Mouse (Mus musculus) kidney, embryonic 14.5 days (tissue): ENCODE results near the gene Got1. TPM values are rescaled to one million over a fixed set of nuclear protein-coding genes. Genes with fewer than 3 reads are reported as not detected.

Experiments
- ATAC-seq: fragments of 200-750 bp; cut with Nextera tagmentation; 2 replicates; pipeline ENCODE4 v1.8.0; 2017; ENCODE audit warnings: moderate number of reproducible peaks, mild to moderate bottlenecking, moderate TSS enrichment, moderate library complexity; ENCODE audit not compliant: low FRiP score, low TSS enrichment
- H3K27ac ChIP-seq: fragments of 300-500 bp; sonication (generic); 2 replicates; pipeline ENCODE4 v1.5.1; 2014; ENCODE audit warnings: low read depth, mild to moderate bottlenecking, low read length, moderate library complexity, mixed read lengths
- H3K27me3 ChIP-seq: fragments of 300-500 bp; sonication (generic); 2 replicates; pipeline ENCODE4 v1.6.1; 2014; ENCODE audit warnings: mild to moderate bottlenecking, low read length; ENCODE audit not compliant: control insufficient read depth, insufficient read depth
- H3K36me3 ChIP-seq: fragments of 300-500 bp; sonication (generic); 2 replicates; pipeline ENCODE4 v1.6.1; 2014; ENCODE audit warnings: low read length, mixed read lengths; ENCODE audit not compliant: control insufficient read depth, insufficient read depth
- H3K4me1 ChIP-seq: fragments of 300-500 bp; sonication (generic); 2 replicates; pipeline ENCODE4 v1.6.1; 2014; ENCODE audit warnings: low read length, mixed read lengths; ENCODE audit not compliant: control insufficient read depth, insufficient read depth
- H3K4me2 ChIP-seq: fragments of 300-500 bp; sonication (generic); replicated peaks from 2 replicates; pipeline ENCODE4 v1.6.1; 2014; ENCODE audit warnings: low read depth, mild to moderate bottlenecking, low read length
- H3K4me3 ChIP-seq: fragments of 300-500 bp; sonication (generic); 2 replicates; pipeline ENCODE4 v1.5.1; 2014; ENCODE audit warnings: mild to moderate bottlenecking, low read length
- H3K9ac ChIP-seq: fragments of 300-500 bp; sonication (generic); 2 replicates; pipeline ENCODE4 v1.6.1; 2014; ENCODE audit warnings: low read depth, mild to moderate bottlenecking, low read length, moderate library complexity
- H3K9me3 ChIP-seq: fragments of 300-500 bp; sonication (generic); 2 replicates; pipeline ENCODE4 v1.6.1; 2016; ENCODE audit warnings: low read length; ENCODE audit not compliant: control insufficient read depth
- WGBS: fragments of 180-500 bp; shearing (Covaris S2); extraction: QIAGEN DNeasy Blood & Tissue Kit; methylation state at CpG from one replicate; pipeline ENCODE4 v1.1.7; 2014; 5-methylcytosine and 5-hydroxymethylcytosine counted together
- polyA plus RNA-seq: library from polyadenylated mRNA; unstranded; fragments of >200 nt; fragmentation: Nextera tagmentation; extraction: Ambion mirVana; gene quantifications from 2 replicates; pipeline ENCODE4 v1.2.1, GENCODE M21; 2014

The Got1 gene
- polyA plus RNA-seq, 1 experiment from 2014 or later, result 43.4 TPM

DNA sequence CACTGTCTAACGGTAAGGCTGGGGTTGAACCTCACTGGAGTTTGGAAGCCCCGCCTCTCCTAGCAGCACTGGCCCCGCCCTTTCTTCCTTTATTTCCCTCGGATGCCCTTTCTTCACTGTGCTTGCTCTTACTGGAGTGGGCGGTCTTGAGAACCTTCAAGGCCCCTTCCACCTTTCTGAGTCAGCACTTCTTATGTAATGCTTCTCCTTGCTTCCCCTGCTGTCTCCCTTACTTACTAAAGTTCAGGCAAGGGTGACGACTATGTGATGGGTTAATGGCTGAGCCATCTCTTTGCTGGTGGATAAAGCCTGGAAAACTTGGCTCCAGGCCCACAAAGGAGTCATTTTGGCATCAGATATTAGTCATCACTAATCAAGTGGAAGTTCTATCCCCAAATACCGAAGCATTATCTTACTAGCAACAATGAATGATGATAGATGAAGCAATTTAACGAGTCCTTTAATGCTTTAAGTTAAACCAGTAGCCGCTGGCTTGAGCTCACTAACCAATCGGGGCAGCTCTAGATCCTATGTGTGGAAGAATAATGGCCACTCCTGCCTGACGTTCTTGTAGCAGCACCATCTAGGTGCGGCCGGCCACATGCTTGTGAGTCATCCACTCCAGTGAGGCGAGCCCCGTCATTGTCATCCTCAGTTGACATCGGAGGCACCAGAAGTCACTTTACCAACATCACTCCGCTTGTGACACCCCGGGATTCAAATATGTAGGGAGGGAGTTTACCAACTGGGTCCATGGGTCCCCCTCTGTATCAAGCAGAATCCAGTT is 26.5 kb upstream of the Got1 start:
- no peak overlapping the region for H3K4me3 ChIP-seq
- H3K9ac ChIP-seq, result no peak overlapping the region
- H3K36me3 ChIP-seq, result no peaks in the 10 kb centered on the region
- no peak for ATAC-seq
- no peak overlapping the region for H3K4me2 ChIP-seq
- no peaks in the 10 kb centered on the region for H3K9me3 ChIP-seq
- WGBS, result 86% methylated on average over 18 of the region's 18 CpGs
- peaks cover 11% of the 10 kb centered on the region for H3K4me1 ChIP-seq
- no peak overlapping the region for H3K27ac ChIP-seq
- peaks cover 9% of the 10 kb centered on the region for H3K27me3 ChIP-seq

DNA sequence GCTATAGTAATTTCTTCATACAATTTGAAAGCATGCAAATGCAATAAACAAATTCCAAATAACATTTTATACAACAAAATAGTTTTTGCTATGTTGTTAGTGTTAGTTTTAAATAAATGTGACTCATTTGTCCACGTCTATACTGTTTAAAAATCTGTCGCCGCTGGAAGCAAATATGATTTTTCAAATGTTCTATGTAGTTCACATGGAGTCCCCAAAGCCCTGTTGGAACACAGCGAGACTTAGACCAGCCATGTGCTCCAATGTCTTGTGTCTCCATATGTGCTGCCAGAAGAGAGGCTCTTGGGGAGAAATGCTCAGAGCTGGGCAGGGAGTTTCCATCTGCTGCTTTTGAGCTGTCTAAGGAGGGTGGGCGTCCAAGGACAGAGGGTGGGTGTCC is 23.7 kb upstream of the Got1 start:
- no peaks in the 10 kb centered on the region for H3K9me3 ChIP-seq
- no peak overlapping the region for H3K4me2 ChIP-seq
- peaks cover 11% of the 10 kb centered on the region for H3K4me1 ChIP-seq
- H3K9ac ChIP-seq, result no peak overlapping the region
- no peak overlapping the region for H3K27ac ChIP-seq
- WGBS, result 93% methylated on average over 5 of the region's 5 CpGs
- no peaks in the 10 kb centered on the region for H3K36me3 ChIP-seq
- peaks cover 12% of the 10 kb centered on the region for H3K27me3 ChIP-seq
- no peak for ATAC-seq
- H3K4me3 ChIP-seq, result no peak overlapping the region

DNA sequence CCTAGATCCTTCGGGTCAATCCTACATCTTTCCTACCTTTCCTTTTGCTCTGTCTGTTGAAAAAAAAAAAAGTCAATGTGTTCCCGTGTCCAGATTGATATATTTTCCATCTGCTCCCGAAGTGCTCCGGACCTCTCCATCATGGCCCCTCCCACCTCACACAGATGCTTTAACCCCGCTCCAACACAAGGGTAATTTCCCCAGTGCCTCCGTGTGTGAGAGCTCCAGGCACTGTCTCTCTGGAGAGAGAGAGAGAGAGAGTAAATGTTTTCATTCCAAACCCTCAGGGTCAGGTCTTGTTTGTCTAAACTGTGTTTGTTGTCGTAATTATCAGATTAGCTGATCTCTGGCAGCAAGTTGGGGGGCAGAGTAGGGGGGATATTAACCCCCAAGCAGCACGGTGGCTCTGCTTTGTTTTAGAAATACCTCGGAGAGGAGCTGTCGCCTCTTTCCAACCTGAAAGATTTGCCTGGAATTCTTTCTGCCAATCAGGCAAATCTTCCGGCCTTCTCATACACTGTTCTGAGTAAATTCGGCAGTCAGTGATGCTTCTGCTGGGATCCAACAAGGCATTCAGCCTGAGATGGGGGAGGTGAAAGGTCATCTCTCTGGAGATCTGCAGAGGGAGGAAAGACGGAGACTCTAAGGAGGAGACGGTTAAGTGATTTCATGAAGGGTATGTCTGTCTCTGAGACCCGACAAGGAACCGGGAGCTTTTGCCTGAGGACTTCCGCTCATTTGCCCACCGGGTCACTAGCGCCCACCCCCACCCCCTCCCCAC is 22.1 kb upstream of the Got1 start:
- Histone ChIP-seq H3K27me3 (peaks cover 12% of the 10 kb centered on the region), H3K9me3 (no peaks in the 10 kb centered on the region), H3K9ac (no peak overlapping the region)

DNA sequence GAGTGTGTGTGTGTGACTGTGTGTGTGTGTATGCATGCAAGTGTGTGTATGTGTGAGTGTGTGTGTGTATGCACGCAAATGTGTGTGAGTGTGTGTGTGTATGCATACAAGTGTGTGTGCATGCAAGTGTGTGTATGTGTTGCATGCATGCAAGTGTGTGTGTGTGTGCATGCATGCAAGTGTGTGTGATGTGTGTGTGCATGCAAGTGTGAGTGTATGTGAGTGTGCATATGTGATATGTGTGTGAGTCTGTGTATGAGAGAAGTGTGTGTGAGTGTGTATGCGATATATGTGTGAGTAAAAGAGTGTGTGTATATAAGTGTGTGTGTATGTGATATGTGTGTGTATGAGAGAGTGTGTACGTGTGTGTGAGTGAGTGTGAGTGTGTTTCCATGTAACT is 11.0 kb upstream of the Got1 start:
- Histone ChIP-seq H3K9ac (no peak overlapping the region), H3K4me3 (no peak overlapping the region), H3K27ac (no peak overlapping the region), H3K4me2 (no peak overlapping the region), H3K9me3 (no peaks in the 10 kb centered on the region), H3K27me3 (0 out of 2 replicates have a peak, but pooled peaks cover 3% of the 10 kb centered on the region), H3K4me1 (no peaks in the 10 kb centered on the region), H3K36me3 (no peaks in the 10 kb centered on the region)
- no peak for ATAC-seq
- 92% methylated on average over 3 of the region's 3 CpGs for WGBS

More for the DNA sequence above, 22.1 kb upstream of the Got1 start:
- peak overlapping the region; percentile 7; the same call in 1 of the 2 replicates for H3K4me3 ChIP-seq
- ATAC-seq, result no peak
- H3K4me1 ChIP-seq, result peaks cover 11% of the 10 kb centered on the region
- WGBS, result 5% methylated on average over 19 of the region's 19 CpGs
- H3K4me2 ChIP-seq, result peak overlapping the region; percentile 23; the same call in 1 of the 2 replicates
- no peaks in the 10 kb centered on the region for H3K36me3 ChIP-seq
- no peak overlapping the region for H3K27ac ChIP-seq

DNA sequence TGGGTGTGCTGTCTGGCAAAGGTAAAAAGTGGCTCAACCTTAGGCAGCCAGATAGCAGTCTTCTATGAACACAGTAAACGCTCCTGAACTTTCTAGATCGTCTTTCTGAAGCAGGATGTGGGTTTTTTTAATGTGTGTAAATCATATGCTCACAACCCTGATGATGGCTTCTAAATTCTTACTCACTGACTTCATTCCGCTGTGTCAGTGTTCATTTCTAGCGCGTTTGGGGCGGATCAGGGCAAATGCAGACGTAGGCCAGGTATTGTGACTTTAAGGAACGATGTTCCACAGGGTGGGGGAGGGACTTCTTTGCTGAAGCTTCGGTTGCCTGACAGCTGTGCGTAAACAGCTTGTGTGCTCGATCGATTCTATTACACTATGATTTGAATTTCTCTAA is 6.5 kb upstream of the Got1 start:
- WGBS, result 28% methylated on average over 12 of the region's 12 CpGs
- no peak overlapping the region for H3K4me2 ChIP-seq
- no peak for ATAC-seq
- H3K4me3 ChIP-seq, result no peak overlapping the region
- no peak overlapping the region for H3K27ac ChIP-seq
- H3K4me1 ChIP-seq, result no peaks in the 10 kb centered on the region
- no peak overlapping the region for H3K9ac ChIP-seq
- H3K36me3 ChIP-seq, result no peaks in the 10 kb centered on the region
- H3K27me3 ChIP-seq, result no peaks in the 10 kb centered on the region
- H3K9me3 ChIP-seq, result no peaks in the 10 kb centered on the region

DNA sequence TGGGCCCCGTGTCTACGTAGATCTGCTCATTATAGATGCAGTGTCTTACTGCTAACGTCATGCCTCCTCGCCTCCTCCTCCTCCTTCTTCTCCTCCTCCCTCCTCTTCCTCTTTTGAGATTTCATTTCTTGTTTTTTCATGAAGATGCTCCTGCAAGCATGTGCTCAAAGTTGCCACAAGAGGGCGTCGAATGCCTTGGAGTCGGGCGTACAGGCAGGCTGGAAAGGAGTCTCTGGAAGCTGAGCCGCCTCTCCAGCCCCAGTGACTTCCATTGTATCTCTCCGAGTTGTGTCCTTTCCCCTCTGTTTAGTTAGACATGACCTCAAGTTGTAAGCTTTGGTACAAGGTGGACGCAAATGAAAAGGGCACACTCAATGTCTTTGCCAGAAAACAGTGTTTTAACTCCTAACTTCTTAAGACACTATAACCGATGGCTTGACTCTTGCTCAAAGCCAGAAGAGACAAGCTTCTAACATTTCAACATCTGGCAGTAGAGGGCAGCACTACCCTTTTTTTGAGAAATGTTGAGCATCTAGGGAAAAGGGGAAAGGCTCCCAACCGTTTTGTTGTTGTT is 5.9 kb upstream of the Got1 start:
- Histone ChIP-seq H3K4me2 (peak overlapping the region; percentile 32; the same call in 1 of the 2 replicates), H3K9me3 (no peaks in the 10 kb centered on the region), H3K36me3 (no peaks in the 10 kb centered on the region), H3K9ac (no peak overlapping the region), H3K27ac (no peak overlapping the region), H3K4me1 (no peaks in the 10 kb centered on the region; the same call in 1 of the 2 replicates), H3K27me3 (no peaks in the 10 kb centered on the region), H3K4me3 (peak overlapping the region; percentile 7; the same call in 1 of the 2 replicates)
- under 1% methylated on average over 13 of the region's 13 CpGs for WGBS
- peak; percentile 82 for ATAC-seq

DNA sequence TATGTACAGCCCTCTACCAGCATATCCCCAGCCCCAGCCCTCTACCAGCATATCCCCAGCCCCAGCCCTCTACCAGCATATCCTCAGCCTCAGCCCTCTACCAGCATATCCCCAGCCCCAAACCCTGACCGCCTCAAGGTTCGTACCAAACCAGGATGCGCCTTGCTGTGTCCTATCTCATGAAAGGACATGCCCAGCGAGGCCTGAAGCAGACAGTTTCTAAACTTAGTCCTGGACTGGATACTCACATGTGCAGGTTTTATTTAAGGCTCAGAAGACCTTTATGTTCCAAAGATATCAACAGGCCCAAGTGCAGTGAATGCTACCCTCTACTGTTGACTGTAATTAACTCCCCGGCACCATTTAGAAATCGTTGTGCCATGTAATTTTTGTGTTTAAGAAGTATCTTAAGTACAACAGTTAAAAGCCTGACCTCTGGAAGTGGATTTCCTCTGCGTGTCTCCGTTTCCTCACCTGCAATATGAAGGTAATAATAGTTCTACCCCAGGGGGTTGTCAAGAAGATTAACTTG is 3.7 kb upstream of the Got1 start:
- no peak overlapping the region for H3K4me2 ChIP-seq
- no peak overlapping the region for H3K4me3 ChIP-seq
- H3K36me3 ChIP-seq, result no peaks in the 10 kb centered on the region
- no peak for ATAC-seq
- H3K27me3 ChIP-seq, result no peaks in the 10 kb centered on the region
- H3K4me1 ChIP-seq, result peaks cover 11% of the 10 kb centered on the region
- WGBS, result 86% methylated on average over 8 of the region's 8 CpGs
- H3K9me3 ChIP-seq, result no peaks in the 10 kb centered on the region
- no peak overlapping the region for H3K9ac ChIP-seq
- no peak overlapping the region for H3K27ac ChIP-seq

DNA sequence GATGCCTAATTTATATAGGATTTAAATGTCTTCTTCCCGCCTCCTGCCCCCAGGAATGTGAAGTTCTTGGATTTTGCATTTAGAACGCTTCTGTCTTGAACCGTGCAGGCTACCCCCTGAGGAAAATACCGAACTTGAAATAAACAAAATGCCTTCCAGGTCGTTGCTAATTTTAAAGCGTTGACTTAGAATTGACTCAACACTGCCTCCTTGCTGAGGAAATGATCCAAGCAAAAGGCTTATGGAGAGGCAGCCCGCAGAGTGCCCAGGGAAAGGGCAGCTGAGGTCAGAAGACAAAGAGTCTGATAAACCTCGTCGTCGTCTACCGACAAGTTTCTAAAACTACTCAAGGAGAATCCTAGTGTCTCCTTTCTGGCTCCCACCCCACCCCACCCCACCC is 2.7 kb upstream of the Got1 start:
- H3K27me3 ChIP-seq, result no peaks in the 10 kb centered on the region
- H3K4me3 ChIP-seq, result no peak overlapping the region
- H3K9ac ChIP-seq, result no peak overlapping the region
- H3K4me1 ChIP-seq, result peaks cover 11% of the 10 kb centered on the region
- no peak overlapping the region for H3K27ac ChIP-seq
- no peak for ATAC-seq
- 19% methylated on average over 11 of the region's 11 CpGs for WGBS
- H3K36me3 ChIP-seq, result no peaks in the 10 kb centered on the region
- no peaks in the 10 kb centered on the region for H3K9me3 ChIP-seq
- no peak overlapping the region for H3K4me2 ChIP-seq
